Mouse (Mus musculus) heart, adult 2 months (tissue): Measurements from ENCODE around the gene Zfp37. TPM values are rescaled to one million over a fixed set of nuclear protein-coding genes. Genes with fewer than 3 reads are reported as not detected.
"Not testable (repeated sequence)": the region's sequence is repeated elsewhere in the genome, so short reads cannot be mapped to it uniquely, and the experiment has no call there.

ENCODE experiments used
- DNase-seq, 2 experiments: peaks; one replicate each; pipeline ENCODE4 v3.0.0; 2021
- H3K27ac ChIP-seq: fragments of 200-600 bp; 2 replicates; pipeline ENCODE4 v1.8.1; 2022
- H3K27me3 ChIP-seq: fragments of 200-500 bp; 2 replicates; pipeline ENCODE4 v1.6.1; 2012; ENCODE audit warnings: mild to moderate bottlenecking, low read length, inconsistent platforms, mixed read lengths; ENCODE audit not compliant: control insufficient read depth, insufficient read depth
- H3K36me3 ChIP-seq: fragments of 200-500 bp; 2 replicates; pipeline ENCODE4 v1.6.1; 2012; ENCODE audit warnings: low read length, inconsistent platforms; ENCODE audit not compliant: control insufficient read depth, insufficient read depth
- H3K4me1 ChIP-seq: fragments of 200-500 bp; 2 replicates; pipeline ENCODE4 v1.6.1; 2011; ENCODE audit warnings: low read length; ENCODE audit not compliant: control insufficient read depth, insufficient read depth
- H3K4me3 ChIP-seq: fragments of 200-600 bp; 2 replicates; pipeline ENCODE4 v1.8.1; 2022
- H3K79me2 ChIP-seq: fragments of 200-500 bp; replicated peaks from 2 replicates; pipeline ENCODE4 v1.6.1; 2012; ENCODE audit warnings: mild to moderate bottlenecking, inconsistent platforms, low read length, moderate library complexity, mixed read lengths; ENCODE audit not compliant: control insufficient read depth, insufficient read depth
- H3K9ac ChIP-seq: fragments of 200-500 bp; 2 replicates; pipeline ENCODE4 v1.6.1; 2012; ENCODE audit warnings: low read depth, mild to moderate bottlenecking, control low read depth, inconsistent platforms, low read length, mixed read lengths
- CTCF ChIP-seq: fragments of 200-600 bp; IDR thresholded peaks from 2 replicates; pipeline ENCODE4 v1.8.1; 2022; ENCODE audit warnings: antibody characterized with exemption, mild to moderate bottlenecking, moderate library complexity
- EP300 ChIP-seq: fragments of 200-500 bp; IDR thresholded peaks from 2 replicates; pipeline ENCODE4 v1.6.1; 2011; ENCODE audit warnings: low read depth, low read length, control low read depth; ENCODE audit not compliant: insufficient read depth
- POLR2A ChIP-seq: fragments of 200-500 bp; IDR thresholded peaks from 2 replicates; pipeline ENCODE4 v1.6.1; 2011; ENCODE audit warnings: mild to moderate bottlenecking, low read depth, low read length, control low read depth; ENCODE audit not compliant: insufficient read depth
- WGBS: fragments of 180-500 bp; shearing (Covaris S2); methylation state at CpG from one replicate; pipeline ENCODE4 v1.1.7; 2018; 5-methylcytosine and 5-hydroxymethylcytosine counted together
- intact Hi-C: fragments of 180-260 bp; cut with DNase I; formaldehyde crosslinking; loops from one replicate; pipeline ENCODE4 v1.15.1; 2025
- polyA plus RNA-seq: library from polyadenylated mRNA; depleted of rRNA; stranded (reverse); fragments of >200 nt; gene quantifications from 2 replicates; pipeline ENCODE4 v1.2.3, GENCODE M21; 2012
- total RNA-seq, 2 experiments: library from RNA; stranded (reverse); gene quantifications; 2 replicates each; pipeline ENCODE4 v1.2.3; 2021

The Zfp37 gene
- total and polyA plus RNA-seq, 3 experiments = 0.25 to 2.0 (median 1.5) TPM

GRCm38 (mm10) chr4:62207851-62208695, 22.8 kb downstream of the Zfp37 start:
- peak overlapping the region; percentile 86 for H3K27ac ChIP-seq
- no peaks in the 10 kb centered on the region for H3K4me1 ChIP-seq
- 1% methylated on average over 45 of the region's 45 CpGs for WGBS
- H3K27me3 ChIP-seq = no peaks in the 10 kb centered on the region
- peak; percentile 90 to 91 for DNase-seq
- H3K9ac ChIP-seq = peak overlapping the region; percentile 67
- no peaks in the 10 kb centered on the region for H3K79me2 ChIP-seq
- no peaks in the 10 kb centered on the region; the same call in 1 of the 2 replicates for H3K36me3 ChIP-seq
- peak overlapping the region; percentile 89 for H3K4me3 ChIP-seq
- TF ChIP-seq CTCF (0 out of 2 replicates have a peak, but pooled peaks have one; percentile 15), EP300 (no peak), POLR2A (peak; percentile 68)
- intact Hi-C loops = loop anchor here (5.0 to 10.0 kb wide), 2 partner anchors 79 to 317 kb away; partner anchors contain the start of genes 4933430I17Rik and Pole3

- H3K36me3 ChIP-seq = no peaks in the 10 kb centered on the region
- no peaks in the 10 kb centered on the region for H3K4me1 ChIP-seq
- H3K4me3 ChIP-seq = no peak overlapping the region
- 51% methylated on average over 7 of the region's 7 CpGs for WGBS
- no peak for TF ChIP-seq EP300
- TF ChIP-seq POLR2A = no peak
- no peak overlapping the region for H3K27ac ChIP-seq
- H3K9ac ChIP-seq = no peak overlapping the region
- H3K27me3 ChIP-seq = no peaks in the 10 kb centered on the region
- DNase-seq = no peak
- intact Hi-C loops = loop anchor here (10.0 kb wide), 1 partner anchor 325 kb away; the partner anchor contains the start of genes 4933430I17Rik and Pole3
- no peaks in the 10 kb centered on the region for H3K79me2 ChIP-seq
These were observed 30.8 kb downstream of the Zfp37 start for GRCm38 (mm10) chr4:62199923-62200529.

- Histone ChIP-seq H3K27me3 (no peaks in the 10 kb centered on the region), H3K4me3 (no peak overlapping the region), H3K4me1 (no peaks in the 10 kb centered on the region), H3K27ac (no peak overlapping the region), H3K79me2 (no peaks in the 10 kb centered on the region), H3K9ac (no peak overlapping the region), H3K36me3 (peaks cover 6% of the 10 kb centered on the region)
- no peak for DNase-seq
- TF ChIP-seq POLR2A (no peak), CTCF (no peak), EP300 (no peak)
- intact Hi-C loops = no loop called here
These were observed 42.1 kb downstream of the Zfp37 start for GRCm38 (mm10) chr4:62188778-62189177.

- Histone ChIP-seq H3K4me3 (no peak overlapping the region), H3K27me3 (no peaks in the 10 kb centered on the region), H3K27ac (no peak overlapping the region), H3K36me3 (no peaks in the 10 kb centered on the region), H3K9ac (no peak overlapping the region), H3K79me2 (no peaks in the 10 kb centered on the region), H3K4me1 (no peaks in the 10 kb centered on the region)
- TF ChIP-seq CTCF = peak; percentile 73
- no peak for TF ChIP-seq EP300
- DNase-seq = no peak
- intact Hi-C loops = no loop called here
- 41% methylated on average over 5 of the region's 5 CpGs for WGBS
These were observed 53.6 kb downstream of the Zfp37 start for GRCm38 (mm10) chr4:62177282-62177681.

GRCm38 (mm10) chr4:62174471-62174870, 56.4 kb downstream of the Zfp37 start:
- no peak for DNase-seq
- intact Hi-C loops = no loop called here
- no peaks in the 10 kb centered on the region for H3K79me2 ChIP-seq
- no peak overlapping the region for H3K27ac ChIP-seq
- H3K36me3 ChIP-seq = no peaks in the 10 kb centered on the region
- H3K9ac ChIP-seq = no peak overlapping the region
- TF ChIP-seq EP300 (no peak), POLR2A (no peak), CTCF (no peak)
- 73% methylated on average over 4 of the region's 4 CpGs for WGBS
- no peaks in the 10 kb centered on the region for H3K27me3 ChIP-seq
- no peaks in the 10 kb centered on the region for H3K4me1 ChIP-seq
- no peak overlapping the region for H3K4me3 ChIP-seq

- H3K36me3 ChIP-seq, H3K4me1 ChIP-seq, H3K27me3 ChIP-seq, H3K27ac ChIP-seq, H3K9ac ChIP-seq, DNase-seq, H3K4me3 ChIP-seq, intact Hi-C loops, H3K79me2 ChIP-seq: not testable (repeated sequence)
- WGBS = 86% methylated on average over 13 of the region's 13 CpGs
These were observed 63.2 kb downstream of the Zfp37 start for GRCm38 (mm10) chr4:62167636-62168035.
